Mouse (Mus musculus) heart, embryonic 12.5 days (tissue): Measurements from ENCODE around the gene Ccdc167. TPM values are rescaled to one million over a fixed set of nuclear protein-coding genes. Genes with fewer than 3 reads are reported as not detected.
A peak's percentile ranks its signal among the peaks of the same experiment; 100 is the strongest.

Source experiments
- ATAC-seq: fragments of 200-750 bp; cut with Nextera tagmentation; 2 replicates; pipeline ENCODE4 v1.8.0; 2017; ENCODE audit warnings: moderate TSS enrichment, moderate library complexity; ENCODE audit not compliant: insufficient number of reproducible peaks, low FRiP score
- H3K27ac ChIP-seq: fragments of 300-500 bp; sonication (generic); 2 replicates; pipeline ENCODE4 v1.5.1; 2016; ENCODE audit warnings: mild to moderate bottlenecking, moderate library complexity; ENCODE audit not compliant: poor library complexity, severe bottlenecking
- H3K27me3 ChIP-seq: fragments of 300-500 bp; sonication (generic); replicated peaks from 2 replicates; pipeline ENCODE4 v1.6.1; 2016; ENCODE audit warnings: mild to moderate bottlenecking, moderate library complexity
- H3K36me3 ChIP-seq: fragments of 300-500 bp; sonication (generic); 2 replicates; pipeline ENCODE4 v1.6.1; 2016; ENCODE audit warnings: mild to moderate bottlenecking, moderate library complexity
- H3K4me1 ChIP-seq: fragments of 300-500 bp; sonication (generic); replicated peaks from 2 replicates; pipeline ENCODE4 v1.6.1; 2016; ENCODE audit warnings: mild to moderate bottlenecking
- H3K4me2 ChIP-seq: fragments of 300-500 bp; sonication (generic); 2 replicates; pipeline ENCODE4 v1.6.1; 2016; ENCODE audit warnings: mild to moderate bottlenecking, moderate library complexity
- H3K4me3 ChIP-seq: fragments of 300-500 bp; sonication (generic); 2 replicates; pipeline ENCODE4 v1.5.1; 2016; ENCODE audit warnings: mild to moderate bottlenecking
- H3K9ac ChIP-seq: fragments of 300-500 bp; sonication (generic); 2 replicates; pipeline ENCODE4 v1.6.1; 2016; ENCODE audit warnings: mild to moderate bottlenecking, moderate library complexity
- H3K9me3 ChIP-seq: fragments of 300-500 bp; sonication (generic); replicated peaks from 2 replicates; pipeline ENCODE4 v1.6.1; 2016; ENCODE audit warnings: mild to moderate bottlenecking, moderate library complexity
- WGBS: fragments of 180-500 bp; shearing (Covaris S2); methylation state at CpG from one replicate; pipeline ENCODE4 v1.1.7; 2016; 5-methylcytosine and 5-hydroxymethylcytosine counted together
- polyA plus RNA-seq: library from polyadenylated mRNA; unstranded; fragments of >200 nt; fragmentation: Nextera tagmentation; extraction: Ambion mirVana; gene quantifications from 2 replicates; pipeline ENCODE4 v1.2.1, GENCODE M21; 2016

Ccdc167 gene
- polyA plus RNA-seq, result 15.8 and 16.0 TPM in 2 replicates

- H3K9me3 ChIP-seq, result 0 out of 2 replicates have a peak, but pooled peaks cover 2% of the 10 kb centered on the region
- peaks cover 20% of the 10 kb centered on the region for H3K4me1 ChIP-seq
- WGBS, result 5% methylated on average over 41 of the region's 41 CpGs
Observed at GRCm38 (mm10) chr17:29716732-29717445, at the start of gene Ccdc167. Ccdc167 (minus strand) TSS chr17:29717044.

GRCm38 (mm10) chr17:29765380-29765779, 48.5 kb upstream of the Ccdc167 start:
- H3K4me2 ChIP-seq, result no peak overlapping the region
- ATAC-seq, result no peak
- no peaks in the 10 kb centered on the region for H3K27me3 ChIP-seq
- 83% methylated on average over 9 of the region's 9 CpGs for WGBS
- 0 out of 2 replicates have a peak, but pooled peaks cover 3% of the 10 kb centered on the region for H3K9me3 ChIP-seq
- H3K4me1 ChIP-seq, result peaks cover 10% of the 10 kb centered on the region
- no peak overlapping the region for H3K27ac ChIP-seq
- no peaks in the 10 kb centered on the region for H3K36me3 ChIP-seq
- no peak overlapping the region for H3K4me3 ChIP-seq
- H3K9ac ChIP-seq, result no peak overlapping the region

More at GRCm38 (mm10) chr17:29716732-29717445, at the start of gene Ccdc167:
- 0 out of 2 replicates have a peak, but pooled peaks cover 2% of the 10 kb centered on the region for H3K27me3 ChIP-seq
- H3K4me3 ChIP-seq, result peak within 1 kb of the TSS; percentile 62
- peak; percentile 98 for ATAC-seq
- H3K9ac ChIP-seq, result peak within 1 kb of the TSS; percentile 77
- peak within 1 kb of the TSS; percentile 88 for H3K4me2 ChIP-seq
- H3K36me3 ChIP-seq, result 0 out of 2 replicates have a peak, but pooled peaks cover 2% of the 10 kb centered on the region
- H3K27ac ChIP-seq, result 0 out of 2 replicates have a peak within 1 kb of the TSS, but pooled peaks have one; percentile 8

- Histone ChIP-seq H3K4me3 (no peak overlapping the region), H3K36me3 (no peaks in the 10 kb centered on the region), H3K9me3 (0 out of 2 replicates have a peak, but pooled peaks cover 3% of the 10 kb centered on the region), H3K9ac (no peak overlapping the region), H3K4me1 (peaks cover 10% of the 10 kb centered on the region), H3K27ac (no peak overlapping the region), H3K27me3 (no peaks in the 10 kb centered on the region), H3K4me2 (no peak overlapping the region)
- 63% methylated on average over 8 of the region's 8 CpGs for WGBS
- no peak for ATAC-seq
Observed at GRCm38 (mm10) chr17:29762551-29762950, 45.7 kb upstream of the Ccdc167 start.

- H3K4me1 ChIP-seq, result peaks cover 4% of the 10 kb centered on the region
- H3K36me3 ChIP-seq, result no peaks in the 10 kb centered on the region
- no peak overlapping the region for H3K4me2 ChIP-seq
- no peak overlapping the region for H3K27ac ChIP-seq
- no peak overlapping the region for H3K4me3 ChIP-seq
- no peaks in the 10 kb centered on the region for H3K27me3 ChIP-seq
- WGBS, result 70% methylated on average over 9 of the region's 9 CpGs
- no peak overlapping the region for H3K9ac ChIP-seq
- H3K9me3 ChIP-seq, result 0 out of 2 replicates have a peak, but pooled peaks cover 3% of the 10 kb centered on the region
- no peak for ATAC-seq
Observed at GRCm38 (mm10) chr17:29761938-29762337, 45.1 kb upstream of the Ccdc167 start.

GRCm38 (mm10) chr17:29760404-29761375, 43.8 kb upstream of the Ccdc167 start:
- Histone ChIP-seq H3K36me3 (no peaks in the 10 kb centered on the region), H3K4me1 (no peaks in the 10 kb centered on the region; the same call in 1 of the 2 replicates), H3K4me2 (no peak overlapping the region), H3K27me3 (no peaks in the 10 kb centered on the region), H3K4me3 (no peak overlapping the region), H3K9ac (no peak overlapping the region), H3K9me3 (0 out of 2 replicates have a peak, but pooled peaks cover 3% of the 10 kb centered on the region), H3K27ac (no peak overlapping the region)
- WGBS, result 81% methylated on average over 21 of the region's 21 CpGs
- no peak for ATAC-seq

- 59% methylated on average over 19 of the region's 19 CpGs for WGBS
- no peak for ATAC-seq
- Histone ChIP-seq H3K4me2 (0 out of 2 replicates have a peak overlapping the region, but pooled peaks have one; percentile 5), H3K4me1 (no peaks in the 10 kb centered on the region; the same call in 1 of the 2 replicates), H3K27ac (0 out of 2 replicates have a peak overlapping the region, but pooled peaks have one; percentile 23), H3K9me3 (0 out of 2 replicates have a peak, but pooled peaks cover 3% of the 10 kb centered on the region), H3K27me3 (no peaks in the 10 kb centered on the region), H3K36me3 (no peaks in the 10 kb centered on the region), H3K9ac (no peak overlapping the region), H3K4me3 (no peak overlapping the region)
Observed at GRCm38 (mm10) chr17:29759963-29760362, 43.1 kb upstream of the Ccdc167 start.

- Histone ChIP-seq H3K4me2 (no peak overlapping the region), H3K9ac (no peak overlapping the region), H3K27ac (no peak overlapping the region), H3K36me3 (no peaks in the 10 kb centered on the region), H3K4me3 (no peak overlapping the region), H3K9me3 (no peaks in the 10 kb centered on the region), H3K4me1 (no peaks in the 10 kb centered on the region; the same call in 1 of the 2 replicates), H3K27me3 (no peaks in the 10 kb centered on the region)
- no peak for ATAC-seq
- 87% methylated on average over 10 of the region's 10 CpGs for WGBS
Observed at GRCm38 (mm10) chr17:29756381-29756780, 39.5 kb upstream of the Ccdc167 start.

GRCm38 (mm10) chr17:29754510-29754909, 37.7 kb upstream of the Ccdc167 start:
- H3K36me3 ChIP-seq, result no peaks in the 10 kb centered on the region
- no peak overlapping the region for H3K4me3 ChIP-seq
- H3K4me2 ChIP-seq, result no peak overlapping the region
- WGBS, result 43% methylated on average over 4 of the region's 4 CpGs
- H3K9me3 ChIP-seq, result no peaks in the 10 kb centered on the region
- no peaks in the 10 kb centered on the region for H3K27me3 ChIP-seq
- H3K4me1 ChIP-seq, result peaks cover 7% of the 10 kb centered on the region
- ATAC-seq, result no peak
- H3K27ac ChIP-seq, result no peak overlapping the region
- H3K9ac ChIP-seq, result no peak overlapping the region

GRCm38 (mm10) chr17:29747466-29747865, 30.6 kb upstream of the Ccdc167 start:
- no peaks in the 10 kb centered on the region for H3K27me3 ChIP-seq
- H3K9me3 ChIP-seq, result no peaks in the 10 kb centered on the region
- no peak overlapping the region for H3K9ac ChIP-seq
- H3K4me1 ChIP-seq, result peaks cover 28% of the 10 kb centered on the region
- H3K27ac ChIP-seq, result no peak overlapping the region
- H3K36me3 ChIP-seq, result no peaks in the 10 kb centered on the region
- no peak overlapping the region for H3K4me3 ChIP-seq
- ATAC-seq, result no peak
- 66% methylated on average over 6 of the region's 6 CpGs for WGBS
- H3K4me2 ChIP-seq, result no peak overlapping the region

GRCm38 (mm10) chr17:29737849-29738804, 21.3 kb upstream of the Ccdc167 start:
- no peaks in the 10 kb centered on the region for H3K36me3 ChIP-seq
- H3K4me2 ChIP-seq, result peak overlapping the region; percentile 38
- H3K9me3 ChIP-seq, result no peaks in the 10 kb centered on the region
- H3K27me3 ChIP-seq, result no peaks in the 10 kb centered on the region
- H3K4me1 ChIP-seq, result peaks cover 40% of the 10 kb centered on the region
- H3K27ac ChIP-seq, result 0 out of 2 replicates have a peak overlapping the region, but pooled peaks have one; percentile 5
- ATAC-seq, result peak; percentile 67
- WGBS, result 41% methylated on average over 22 of the region's 22 CpGs
- H3K4me3 ChIP-seq, result no peak overlapping the region
- no peak overlapping the region for H3K9ac ChIP-seq
